Mouse (Mus musculus): ENCODE data around the gene Tas1r1.

Tas1r1 gene

DNA sequence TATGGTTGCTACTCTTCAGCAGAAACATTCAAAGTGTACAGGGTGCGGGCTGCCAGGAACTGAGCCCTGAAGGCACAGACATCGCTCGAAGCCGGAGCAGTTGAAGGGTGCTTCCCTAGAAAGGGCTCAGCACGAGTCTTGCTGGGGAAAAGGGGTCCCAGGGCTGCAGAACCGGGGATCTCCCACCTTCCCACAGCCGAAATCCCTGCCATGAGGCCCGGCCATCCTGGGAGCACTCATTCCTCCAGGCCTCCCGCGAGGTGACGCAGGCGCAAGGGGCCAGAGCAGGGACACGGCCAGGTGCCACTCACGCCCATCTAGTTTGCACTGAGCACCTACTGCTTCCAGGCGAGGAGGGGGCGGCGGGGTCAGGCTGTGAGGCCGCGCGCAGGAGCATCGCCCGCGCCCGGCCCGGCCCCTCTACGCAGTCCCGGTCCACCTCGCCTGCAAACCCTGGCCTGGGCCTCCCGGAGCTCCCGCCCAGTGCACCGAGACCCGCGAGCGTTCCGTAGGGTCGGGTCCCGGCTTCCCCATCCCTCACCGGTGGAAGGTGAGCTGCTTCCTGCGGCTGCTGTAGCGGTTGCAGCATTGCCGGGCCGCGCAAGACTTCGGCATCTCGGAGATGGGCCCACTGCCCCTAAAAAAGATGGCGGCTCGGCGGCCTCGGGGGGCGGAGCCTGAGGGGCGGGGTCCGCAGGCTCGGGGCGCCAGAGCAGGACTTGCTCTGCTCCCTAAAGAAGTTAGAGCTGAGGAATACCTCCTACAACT, 49.8 kb downstream of the Tas1r1 start, which contains the start of gene Thap3:
Gene Thap3 (minus strand): TSS at position 656 of the 768 bp plus-strand sequence.
- DNase-seq (ENCODE audit: low read depth, low spot score) = peak; percentile 85

GRCm38 (mm10) chr4:151988014-151988341, 50.4 kb downstream of the Tas1r1 start:
- no peak for DNase-seq (ENCODE audit: low read depth, low spot score)

- DNase-seq (ENCODE audit: low read depth, low spot score) = no peak
These were observed 51.7 kb downstream of the Tas1r1 start for GRCm38 (mm10) chr4:151986650-151987049.

- DNase-seq (ENCODE audit: low read depth, low spot score) = peak; percentile 83
These were observed 52.5 kb downstream of the Tas1r1 start for GRCm38 (mm10) chr4:151985886-151986285.

GRCm38 (mm10) chr4:151983560-151983959, 54.8 kb downstream of the Tas1r1 start:
- no peak for DNase-seq (ENCODE audit: low read depth, low spot score)

- no peak for DNase-seq (ENCODE audit: low read depth, low spot score)
These were observed 55.3 kb downstream of the Tas1r1 start for GRCm38 (mm10) chr4:151983043-151983442.

DNA sequence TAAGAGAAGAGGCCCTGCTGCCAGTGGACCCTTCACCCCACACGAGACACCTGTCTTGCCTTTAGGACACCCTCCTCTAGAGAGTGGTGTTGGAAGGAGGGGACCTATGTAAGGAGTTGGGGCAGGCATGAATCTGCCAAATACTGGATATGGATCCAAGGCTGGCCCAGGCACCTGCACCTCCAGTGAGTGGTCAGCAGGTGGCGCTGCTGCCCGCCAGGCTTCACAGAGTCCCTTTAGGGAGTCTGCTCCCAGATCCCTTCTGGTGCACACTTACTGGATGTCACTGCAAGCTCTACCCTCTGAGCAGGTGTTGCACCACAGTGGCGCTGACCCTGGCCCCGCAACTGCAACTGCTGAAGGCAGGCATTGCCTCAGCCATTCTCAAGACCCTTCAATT, 57.0 kb downstream of the Tas1r1 start:
- DNase-seq (ENCODE audit: low read depth, low spot score) = peak; percentile 78

DNA sequence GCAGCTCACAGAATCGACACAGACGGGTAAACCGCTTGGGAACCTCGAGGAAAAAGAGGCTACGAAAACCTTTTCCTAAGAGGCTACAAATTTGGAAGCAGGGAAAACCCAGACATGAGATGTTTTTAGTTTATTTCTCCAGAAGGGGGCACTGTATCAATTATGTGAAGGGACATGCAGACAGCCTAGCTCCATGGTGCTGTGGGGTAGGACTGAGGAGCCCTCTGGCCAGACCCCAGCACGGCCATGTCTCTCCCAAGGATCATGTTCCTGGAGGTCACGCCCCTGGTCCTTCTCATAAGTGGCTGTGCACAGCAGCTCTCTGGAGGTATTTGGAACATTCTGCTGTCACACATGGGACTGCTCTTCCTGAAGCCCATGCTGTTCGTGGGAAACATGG, 57.7 kb downstream of the Tas1r1 start:
- no peak for DNase-seq (ENCODE audit: low read depth, low spot score)
